Mouse (Mus musculus) mouse embryonic stem cell (cell line): Measurements from ENCODE around the gene Arhgef15.
"Not testable (repeated sequence)": the region's sequence is repeated elsewhere in the genome, so short reads cannot be mapped to it uniquely, and the experiment has no call there.

Source experiments
- in situ Hi-C, 2 experiments: fragments of 300-500 bp; cut with MboI; formaldehyde crosslinking; loops; 1 replicate in 1 of 2; 3 replicates in 1 of 2; pipeline ENCODE4 v1.14.3; 2019 to 2020; ENCODE audit warnings: low sequenced_read_pairs in 2 of 2, low pct_unique_long_range_greater_than_20kb in 1 of 2, mixed read lengths in 1 of 2; ENCODE audit not compliant: unreplicated experiment in 1 of 2

The Arhgef15 gene

DNA sequence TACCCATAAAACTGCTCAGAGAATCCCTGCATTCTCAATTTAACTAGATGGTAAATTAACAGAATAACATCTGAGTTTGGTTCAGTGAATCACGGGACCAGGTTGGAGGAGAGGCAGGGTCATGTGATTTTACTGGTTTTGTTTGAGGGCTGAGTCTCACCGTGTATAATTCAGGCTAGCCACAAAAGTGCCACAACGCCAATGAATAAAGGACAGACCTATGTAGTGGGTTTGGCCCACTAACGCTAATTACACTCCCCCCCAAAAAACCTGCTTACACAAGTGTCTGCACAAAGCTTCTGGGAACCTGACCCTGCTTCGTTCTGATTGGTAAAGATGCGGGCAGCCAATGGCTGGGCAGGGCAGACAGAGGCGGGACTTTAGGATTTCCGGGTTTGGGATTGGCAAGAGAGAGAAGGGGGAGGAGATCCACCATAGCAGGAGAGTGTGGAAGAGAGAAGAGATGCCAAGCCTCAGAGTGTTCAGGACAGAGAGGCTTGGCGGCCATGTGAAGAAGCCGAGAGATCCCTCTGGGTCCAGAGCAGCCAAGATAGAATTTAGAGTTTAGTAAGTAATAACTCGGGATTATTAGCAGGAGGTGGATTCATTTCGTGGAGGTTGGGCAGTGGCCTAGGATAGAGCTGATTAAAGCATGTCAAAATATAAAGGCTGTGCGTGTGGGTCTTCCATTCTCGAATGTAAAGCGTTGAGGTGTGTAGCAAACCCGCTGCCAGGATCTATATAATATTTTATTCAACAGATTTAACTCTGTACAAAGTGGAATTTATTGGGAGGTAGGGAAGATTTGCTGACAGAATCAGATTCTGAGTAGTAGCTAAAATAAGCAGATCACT lies 17.6 kb downstream of the Arhgef15 start:
- in situ Hi-C loops, result no loop called here

DNA sequence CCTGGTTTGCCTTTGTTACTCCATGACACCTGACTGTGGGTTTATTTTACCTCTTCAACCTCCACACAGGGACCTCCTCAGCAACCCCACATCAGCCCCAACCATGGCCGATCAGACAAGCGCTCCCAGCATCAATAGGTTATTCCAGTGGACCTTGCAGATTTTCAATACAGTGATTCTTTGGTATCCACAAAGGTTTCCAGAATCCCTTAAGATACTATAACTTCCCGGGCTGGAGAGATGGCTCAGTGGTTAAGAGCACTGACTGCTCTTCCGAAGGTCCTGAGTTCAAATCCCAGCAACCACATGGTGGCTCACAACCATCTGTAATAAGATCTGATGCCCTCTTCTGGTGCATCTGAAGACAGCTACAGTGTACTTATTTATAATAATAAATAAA lies 20.3 kb downstream of the Arhgef15 start:
- in situ Hi-C loops, result not testable (repeated sequence)

DNA sequence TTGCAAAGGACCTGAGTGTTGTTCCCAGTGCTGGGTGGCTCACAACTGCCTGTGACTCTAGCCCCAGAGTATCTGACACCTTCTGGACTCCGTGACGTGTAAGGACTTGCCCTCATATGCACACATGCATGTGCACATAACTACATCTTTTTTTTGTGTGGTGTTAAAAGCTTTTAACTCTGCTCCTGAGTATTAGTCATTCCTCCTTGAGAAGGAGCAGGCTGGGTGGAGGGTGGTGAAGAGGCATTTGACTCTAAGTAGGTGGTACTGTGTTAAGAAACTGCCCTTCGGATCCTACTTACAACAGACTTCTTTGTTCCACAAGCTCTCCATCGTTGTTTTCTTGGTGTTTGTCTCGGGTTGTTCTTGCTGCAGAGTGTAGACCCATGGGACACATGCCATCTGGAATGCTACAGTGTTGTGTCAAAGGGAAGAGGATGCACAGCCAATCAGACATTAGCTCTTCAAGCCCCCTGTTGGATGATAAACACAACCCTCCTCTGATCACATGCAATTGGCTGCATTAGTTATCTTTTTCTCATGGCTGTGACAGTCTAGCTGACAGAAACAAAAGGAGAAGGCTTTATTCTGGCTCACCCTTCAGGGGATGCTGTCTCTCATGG lies 23.3 kb downstream of the Arhgef15 start:
- in situ Hi-C loops, result no loop called here

DNA sequence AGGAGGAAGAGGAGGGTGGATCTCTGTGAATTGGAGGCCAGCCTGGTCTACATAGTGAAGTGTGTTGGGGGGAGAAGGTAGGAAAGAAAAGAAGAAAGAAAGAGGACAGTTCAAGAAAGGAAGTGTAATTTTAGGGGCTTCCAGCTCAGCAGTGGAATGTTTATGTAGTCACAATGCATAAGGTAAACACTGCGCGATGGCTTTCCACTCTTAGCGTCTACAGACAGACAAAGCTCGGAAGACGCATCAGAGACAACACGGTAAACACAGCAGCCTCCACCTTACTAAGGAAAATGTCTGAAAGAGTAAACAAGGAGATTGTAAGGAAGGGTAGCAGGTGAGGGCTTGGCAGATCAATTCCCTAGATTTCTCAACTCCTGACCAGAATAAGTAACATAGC lies 27.3 kb downstream of the Arhgef15 start:
- in situ Hi-C loops, result no loop called here

DNA sequence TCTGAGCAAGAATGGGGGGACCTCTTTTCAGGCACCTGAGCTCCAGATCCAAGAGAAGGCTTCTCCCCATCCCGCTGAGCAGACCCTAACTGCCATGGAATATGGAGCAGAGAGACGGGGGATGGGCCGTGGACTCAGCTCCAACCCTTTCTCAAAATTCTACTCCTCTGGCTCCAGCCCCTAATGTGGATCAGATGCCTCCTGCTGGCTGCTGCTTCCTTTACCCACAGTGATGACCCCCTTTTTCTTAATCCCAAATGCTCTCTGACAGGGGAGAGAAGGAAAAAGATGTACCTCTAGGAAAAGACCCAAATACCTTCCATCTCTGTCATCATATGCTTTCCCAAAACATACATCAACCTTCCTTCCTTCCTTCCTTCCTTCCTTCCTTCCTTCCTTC lies 30.3 kb downstream of the Arhgef15 start, which contains the start of gene Odf4:
Gene Odf4, minus strand, starts transcription at position 101 of the 400 bp plus-strand sequence.
- in situ Hi-C loops, result no loop called here

DNA sequence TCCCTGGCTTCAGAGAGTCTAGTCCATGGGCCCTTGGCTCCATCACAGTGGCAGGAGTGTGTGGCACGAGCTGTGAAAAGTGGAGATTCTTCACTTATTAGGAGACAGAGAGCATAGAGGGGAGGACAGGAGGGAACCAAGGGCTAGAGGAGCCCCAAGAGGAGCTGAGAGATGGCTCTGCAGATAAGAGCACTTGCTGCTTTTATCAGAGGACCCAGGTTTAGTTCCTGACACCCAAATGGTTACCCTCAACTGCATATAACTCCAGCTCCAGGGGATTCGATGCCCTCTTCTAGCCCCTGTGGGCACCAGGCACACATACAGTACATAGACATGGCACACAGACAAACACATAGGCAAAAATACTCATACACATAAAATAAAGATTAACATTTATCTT lies 32.5 kb downstream of the Arhgef15 start:
- in situ Hi-C loops, result no loop called here

DNA sequence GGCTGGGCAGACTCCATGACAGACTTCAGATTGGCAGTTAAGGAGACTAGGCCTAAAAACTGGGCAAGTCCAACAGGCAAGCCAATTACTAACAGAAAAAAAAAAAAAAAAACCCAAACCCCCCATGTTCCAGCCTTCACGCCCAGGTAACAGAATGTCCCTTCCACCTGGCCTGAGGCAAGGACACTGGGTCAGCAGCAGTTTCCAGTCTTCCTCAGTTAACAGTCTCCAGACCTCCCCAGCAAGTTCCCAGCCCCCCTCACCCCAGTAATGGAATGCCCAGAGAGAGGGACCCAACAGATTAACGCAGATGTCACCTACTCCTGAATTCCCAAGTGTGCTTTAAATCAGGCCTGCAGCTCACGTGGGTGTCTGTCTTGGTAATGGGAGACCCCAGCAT lies 34.1 kb downstream of the Arhgef15 start:
- in situ Hi-C loops, result no loop called here

DNA sequence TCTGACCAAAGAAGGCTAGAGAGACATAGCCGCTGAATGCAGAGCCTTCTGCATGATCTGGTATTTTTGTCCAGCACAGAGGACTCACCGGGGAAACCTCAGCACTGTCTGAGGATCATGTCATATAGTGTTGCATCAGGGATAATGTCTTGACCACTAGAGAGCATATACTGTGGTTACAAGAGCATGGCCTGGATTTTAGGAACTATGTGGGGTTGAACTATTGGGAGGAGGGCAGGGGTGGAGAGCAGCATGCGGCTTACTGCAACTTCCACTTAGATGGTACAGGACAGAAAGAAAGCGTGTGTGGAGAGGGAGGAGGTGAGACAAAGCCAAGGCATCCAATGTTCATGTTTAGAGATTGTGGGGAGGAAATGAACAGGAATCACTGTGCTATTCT lies 42.7 kb downstream of the Arhgef15 start:
- in situ Hi-C loops, result no loop called here

DNA sequence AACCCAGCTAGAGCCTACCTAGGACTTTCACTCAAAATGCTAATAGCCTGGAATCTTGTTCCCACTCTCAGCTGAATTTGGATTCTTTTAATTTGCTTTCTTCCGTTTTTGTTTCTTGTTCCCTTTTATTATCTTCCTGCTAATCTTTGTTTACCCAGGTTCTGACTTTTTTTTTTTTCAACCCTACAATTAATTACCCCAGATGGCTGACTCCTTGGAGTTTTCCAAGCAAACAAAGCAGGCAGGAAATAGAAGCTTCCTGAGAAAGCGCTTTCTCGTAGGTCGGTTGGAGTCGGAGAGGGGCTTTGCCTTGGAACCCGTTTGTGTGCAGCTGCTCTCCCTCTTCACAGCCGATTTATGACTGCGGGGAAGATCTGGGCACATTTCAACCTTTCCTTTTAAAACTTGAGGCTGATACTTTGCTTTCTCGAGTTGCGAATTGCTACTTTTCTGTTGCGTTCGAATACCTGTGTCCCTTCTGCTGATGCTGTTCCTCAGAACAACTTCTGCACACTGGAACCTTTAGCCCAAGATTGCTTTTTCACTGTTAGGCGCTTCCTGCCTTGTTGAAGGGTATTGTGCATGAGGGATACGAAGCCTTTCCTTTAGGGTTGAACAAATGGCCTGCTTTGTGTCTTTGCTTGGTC lies 45.6 kb downstream of the Arhgef15 start:
- in situ Hi-C loops, result no loop called here

DNA sequence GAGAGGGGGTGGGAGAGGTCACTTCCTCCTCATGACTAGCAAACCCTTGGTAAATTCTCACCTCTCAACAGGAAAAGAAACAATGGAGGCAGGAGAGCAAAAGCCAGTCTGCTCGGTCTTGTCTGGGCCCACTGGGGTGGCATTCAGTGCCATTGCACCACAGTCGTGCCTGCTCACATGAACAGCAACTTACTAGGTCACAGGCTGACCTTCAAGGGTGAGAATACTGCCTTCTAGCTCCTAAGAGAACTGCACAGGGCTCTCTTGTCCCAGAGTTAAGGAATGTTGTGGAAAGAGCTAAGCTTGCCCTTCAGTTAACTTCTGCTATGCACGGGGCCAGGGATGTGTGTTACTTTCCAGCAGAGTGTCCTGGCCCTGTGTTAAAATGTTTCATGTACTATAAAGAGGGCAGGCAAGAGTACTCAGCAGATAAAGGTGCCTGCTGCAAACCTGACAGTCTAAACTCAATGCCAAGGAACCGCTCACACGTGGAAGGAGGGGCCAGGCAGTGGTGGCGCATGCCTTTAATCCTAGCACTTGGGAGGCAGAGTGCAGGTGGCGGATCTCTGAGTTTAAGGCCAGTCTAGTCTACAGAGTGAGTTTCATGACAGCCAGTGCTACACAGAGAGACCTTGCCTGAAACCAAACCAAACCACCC lies 48.3 kb downstream of the Arhgef15 start:
- in situ Hi-C loops, result loop anchor here in 1 of 2 experiments (5.0 kb wide), 1 partner anchor 78 kb away; no protein-coding TSS in a partner anchor

DNA sequence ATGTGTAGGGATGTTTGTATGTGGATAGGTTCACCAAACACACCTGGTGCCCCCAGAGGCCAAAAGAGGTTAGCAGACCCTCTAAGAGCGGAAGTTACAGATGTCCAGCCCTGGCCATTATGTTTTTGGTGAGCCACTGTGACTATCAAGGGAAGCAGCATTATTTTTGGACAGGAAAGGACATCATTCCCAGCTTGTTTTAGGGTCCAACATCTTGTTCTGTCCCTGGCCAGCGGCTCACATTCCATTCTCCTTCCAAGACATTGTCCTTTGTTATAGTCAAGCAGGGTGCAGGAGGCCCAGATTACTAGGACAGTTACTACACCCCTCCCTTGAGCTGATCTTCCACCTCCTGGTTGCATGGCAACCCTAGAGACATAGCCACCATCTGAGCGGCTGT lies 50.0 kb downstream of the Arhgef15 start:
- in situ Hi-C loops, result loop anchor here in 1 of 2 experiments (5.0 kb wide), 1 partner anchor 80 kb away; no protein-coding TSS in a partner anchor

DNA sequence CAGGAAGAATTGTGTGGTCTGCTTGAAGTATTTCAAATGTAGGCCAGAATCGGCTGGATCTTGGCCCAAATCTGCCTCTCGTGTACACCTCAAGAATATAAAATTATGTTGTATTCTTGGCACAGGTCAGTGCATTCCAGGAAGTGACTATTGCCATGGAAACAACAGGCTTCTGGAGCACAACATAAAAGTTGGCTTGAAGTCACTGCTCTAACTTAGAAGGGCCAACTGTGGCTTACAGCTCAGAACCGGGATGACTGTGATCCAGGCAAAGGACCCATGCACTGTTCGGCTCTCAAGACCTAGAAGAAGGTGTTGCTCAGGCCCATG lies 50.9 kb downstream of the Arhgef15 start:
- in situ Hi-C loops, result loop anchor here in 1 of 2 experiments (5.0 kb wide), 1 partner anchor 81 kb away; no protein-coding TSS in a partner anchor

DNA sequence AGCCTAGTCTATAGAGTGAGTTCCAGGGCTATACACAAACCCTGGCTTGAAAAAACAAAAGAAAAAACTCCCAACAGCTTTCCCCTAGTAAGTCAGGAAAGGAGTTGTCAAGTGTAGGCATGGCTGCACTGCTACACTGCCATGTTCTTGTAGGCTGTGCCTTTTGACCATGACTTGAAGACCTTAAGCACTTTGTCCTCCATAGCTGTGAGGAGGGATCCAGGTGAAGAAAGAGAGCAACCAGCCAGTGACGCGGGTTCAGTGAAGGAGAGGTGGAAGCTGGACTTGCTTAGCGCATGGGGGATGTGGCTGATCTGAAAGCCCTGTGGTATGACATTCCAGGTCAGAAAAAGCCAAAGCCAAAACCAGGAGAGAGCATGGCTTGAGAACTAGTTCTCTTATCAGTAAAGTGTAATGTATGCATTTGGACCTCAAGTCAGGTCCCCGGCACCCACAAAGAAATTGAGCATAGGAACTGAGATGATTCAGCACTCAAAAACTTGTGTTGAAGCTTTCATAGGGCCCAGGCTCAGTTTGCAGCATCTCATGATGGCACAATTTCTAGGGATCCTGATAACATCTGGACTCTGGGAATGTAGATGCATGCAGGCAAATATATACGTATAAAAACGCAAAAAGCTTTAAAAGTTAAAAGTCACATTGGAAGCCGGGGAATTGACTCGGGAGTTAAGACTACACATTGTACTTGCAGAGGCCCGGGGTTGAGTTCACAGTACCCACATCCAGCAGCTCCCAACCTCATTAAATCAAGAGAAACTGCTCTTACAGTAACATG lies 51.4 kb downstream of the Arhgef15 start:
- in situ Hi-C loops, result loop anchor here in 1 of 2 experiments (5.0 kb wide), 1 partner anchor 81 kb away; no protein-coding TSS in a partner anchor

DNA sequence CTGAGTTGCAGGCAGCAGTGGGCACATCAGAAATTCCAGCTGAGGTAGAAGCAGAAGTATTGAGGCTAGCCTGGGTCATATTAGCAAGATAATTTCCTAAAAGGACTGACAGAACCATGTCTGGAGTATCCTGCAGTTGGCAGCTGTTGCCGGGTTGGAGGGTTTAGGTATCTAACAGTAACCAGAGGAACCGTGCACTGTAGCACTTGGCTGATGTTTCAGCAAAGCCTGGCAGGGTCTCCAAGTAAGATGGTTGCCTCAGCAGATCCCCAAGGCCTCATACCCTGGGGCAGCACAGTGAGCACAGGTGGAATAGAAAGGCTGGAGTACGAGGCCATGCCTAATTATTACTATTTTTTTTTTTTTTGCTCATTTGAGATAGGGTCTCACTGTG lies 52.1 kb downstream of the Arhgef15 start:
- in situ Hi-C loops, result loop anchor here in 1 of 2 experiments (5.0 kb wide), 1 partner anchor 82 kb away; no protein-coding TSS in a partner anchor

DNA sequence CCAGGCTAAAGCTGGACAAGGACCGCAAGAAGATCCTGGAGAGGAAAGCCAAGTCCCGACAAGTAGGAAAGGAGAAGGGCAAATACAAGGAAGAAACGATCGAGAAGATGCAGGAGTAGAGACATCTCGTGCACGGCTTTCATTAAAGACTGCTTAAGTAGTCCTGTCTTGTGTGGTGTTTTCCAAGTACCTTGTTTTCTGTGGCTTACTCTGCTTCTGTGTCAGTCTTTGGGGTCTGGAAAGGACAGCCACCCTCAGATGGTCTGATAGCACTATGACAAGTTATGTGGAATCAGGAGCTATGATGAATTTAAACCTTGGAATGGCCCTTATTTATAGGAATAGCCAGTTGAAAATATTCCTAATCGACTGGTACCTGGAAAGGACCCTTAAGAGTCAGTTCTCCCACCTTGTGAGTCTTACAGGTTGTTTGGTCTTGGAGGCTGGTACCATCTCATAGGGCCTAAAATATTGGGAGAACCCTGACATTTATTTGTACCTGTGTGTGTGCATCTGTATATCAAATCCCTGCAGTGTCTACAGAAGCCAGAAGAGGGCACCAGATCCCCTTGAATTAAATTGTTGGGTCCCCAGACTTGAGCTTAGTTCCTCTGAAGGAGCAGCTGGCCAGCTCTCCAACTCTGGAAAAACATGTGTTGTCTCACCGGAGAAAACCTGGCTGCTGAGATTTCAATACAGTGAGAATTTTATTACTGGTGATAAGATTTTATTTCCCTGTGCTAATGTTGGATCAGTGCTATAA lies 52.7 kb downstream of the Arhgef15 start:
- in situ Hi-C loops, result loop anchor here (5.0 kb wide), 2 partner anchors 68 to 83 kb away; no protein-coding TSS in a partner anchor

DNA sequence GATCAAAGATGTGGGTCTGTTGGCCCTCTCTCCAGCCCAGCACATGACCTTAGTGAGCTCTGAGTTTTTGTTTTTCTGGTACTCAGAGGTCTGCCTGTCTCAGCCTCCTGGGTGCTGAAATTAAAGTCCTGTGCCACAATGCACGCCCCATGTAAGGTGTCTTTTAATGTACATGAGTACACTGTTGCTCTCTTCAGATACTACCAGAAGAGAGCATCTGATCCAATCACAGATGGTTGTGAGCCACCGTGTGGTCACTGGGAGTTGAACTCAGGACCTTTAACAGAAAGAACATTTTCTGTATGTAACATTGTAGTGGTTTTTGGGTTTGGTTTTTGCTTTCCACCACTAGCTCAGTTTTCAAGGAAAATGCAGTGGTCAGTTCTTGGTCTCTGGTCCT lies 53.5 kb downstream of the Arhgef15 start:
- in situ Hi-C loops, result loop anchor here in 1 of 2 experiments (5.0 kb wide), 1 partner anchor 69 kb away; no protein-coding TSS in a partner anchor

DNA sequence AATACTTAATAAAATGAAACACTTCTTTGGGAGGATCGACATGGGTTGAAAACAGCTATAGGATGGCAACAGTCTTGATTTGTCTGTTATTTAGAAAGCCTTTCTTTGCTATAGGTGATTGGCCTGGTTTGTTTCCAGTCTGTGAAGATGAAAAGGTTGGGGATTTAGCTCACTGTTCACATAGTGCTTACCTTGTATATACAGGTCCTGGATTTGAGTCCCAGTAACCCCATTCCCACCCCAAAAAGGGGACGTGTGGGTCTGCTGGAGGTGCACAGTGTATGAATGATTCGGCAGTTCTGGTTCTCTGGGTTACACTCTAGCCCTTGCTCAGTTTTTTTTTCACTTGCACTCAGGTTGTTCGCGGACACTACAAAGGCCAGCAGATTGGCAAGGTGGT lies 54.5 kb downstream of the Arhgef15 start:
- in situ Hi-C loops, result loop anchor here in 1 of 2 experiments (5.0 kb wide), 1 partner anchor 69 kb away; no protein-coding TSS in a partner anchor
